Mouse (Mus musculus) E14TG2a.4 (cell line): ENCODE data around the gene Ostf1.

ENCODE experiments used
- H3K27me3 ChIP-seq: 2 replicates; pipeline ENCODE4 v1.6.1; 2014; ENCODE audit warnings: low read length, control low read depth; ENCODE audit not compliant: insufficient read depth
- H3K36me3 ChIP-seq: 2 replicates; pipeline ENCODE4 v1.6.1; 2014; ENCODE audit warnings: low read length, control low read depth; ENCODE audit not compliant: insufficient read depth
- H3K4me1 ChIP-seq: replicated peaks from 2 replicates; pipeline ENCODE4 v1.6.1; 2014; ENCODE audit warnings: low read depth, low read length, control low read depth
- H3K4me3 ChIP-seq: replicated peaks from 2 replicates; pipeline ENCODE4 v1.5.1; 2014; ENCODE audit warnings: mild to moderate bottlenecking, low read length
- H3K9me3 ChIP-seq: 2 replicates; pipeline ENCODE4 v1.6.1; 2014; ENCODE audit warnings: low read length, control low read depth
- CTCF ChIP-seq: conservative IDR thresholded peaks from 2 replicates; pipeline ENCODE4 v1.5.1; 2014; ENCODE audit warnings: low read length
- NANOG ChIP-seq: IDR thresholded peaks from 2 replicates; pipeline ENCODE4 v1.6.1; 2014; ENCODE audit warnings: borderline replicate concordance, low read length, mixed read lengths
- POU5F1 ChIP-seq: IDR thresholded peaks from 2 replicates; pipeline ENCODE4 v1.6.1; 2014; ENCODE audit warnings: low read length, borderline replicate concordance

Ostf1 gene

DNA sequence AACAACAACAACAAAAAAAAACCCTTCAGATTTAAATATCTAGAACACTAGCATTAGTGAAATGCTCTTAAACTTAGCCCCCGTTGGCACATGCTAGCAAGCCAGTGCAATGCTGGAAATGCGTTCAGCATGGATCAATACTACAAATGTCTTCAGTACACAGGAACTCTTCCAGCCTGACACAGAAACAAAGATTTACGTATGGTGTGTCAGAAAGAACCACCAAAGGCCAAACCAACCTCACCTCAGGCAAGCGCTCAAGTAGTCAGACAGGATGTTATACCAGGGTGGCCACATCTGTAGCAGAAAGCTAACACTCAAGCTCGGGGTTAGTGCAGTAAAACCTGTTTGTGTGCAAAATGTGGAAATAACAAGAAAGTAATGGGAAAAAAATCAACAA, 12.6 kb downstream of the Ostf1 start:
- H3K4me1 ChIP-seq = peaks cover 54% of the 10 kb centered on the region
- H3K4me3 ChIP-seq = no peak overlapping the region
- no peak for TF ChIP-seq POU5F1
- TF ChIP-seq CTCF = no peak
- TF ChIP-seq NANOG = no peak
- no peaks in the 10 kb centered on the region for H3K36me3 ChIP-seq
- H3K27me3 ChIP-seq = no peaks in the 10 kb centered on the region
- no peaks in the 10 kb centered on the region for H3K9me3 ChIP-seq

DNA sequence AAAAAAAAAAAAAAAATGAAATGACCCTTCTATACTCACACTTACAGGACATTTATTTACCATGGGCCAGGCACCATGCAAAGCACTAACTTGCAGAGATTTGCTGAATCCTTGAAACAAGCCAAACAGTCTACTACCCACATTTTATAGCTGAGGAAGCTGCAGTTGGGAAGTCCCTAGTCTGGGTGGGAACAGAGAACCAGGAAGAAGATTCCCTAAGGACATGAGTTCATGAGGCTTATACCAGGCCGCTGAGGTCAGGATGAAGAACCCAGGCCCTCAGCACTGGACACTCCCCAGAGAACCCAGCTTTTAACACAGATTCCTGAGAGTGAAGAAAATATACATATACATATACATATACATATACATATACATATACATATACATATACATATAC, 14.1 kb downstream of the Ostf1 start:
- Histone ChIP-seq H3K4me1 (peaks cover 47% of the 10 kb centered on the region), H3K36me3 (no peaks in the 10 kb centered on the region), H3K4me3 (no peak overlapping the region), H3K27me3 (no peaks in the 10 kb centered on the region), H3K9me3 (no peaks in the 10 kb centered on the region)
- TF ChIP-seq NANOG = no peak
- no peak for TF ChIP-seq CTCF
- TF ChIP-seq POU5F1 = no peak

DNA sequence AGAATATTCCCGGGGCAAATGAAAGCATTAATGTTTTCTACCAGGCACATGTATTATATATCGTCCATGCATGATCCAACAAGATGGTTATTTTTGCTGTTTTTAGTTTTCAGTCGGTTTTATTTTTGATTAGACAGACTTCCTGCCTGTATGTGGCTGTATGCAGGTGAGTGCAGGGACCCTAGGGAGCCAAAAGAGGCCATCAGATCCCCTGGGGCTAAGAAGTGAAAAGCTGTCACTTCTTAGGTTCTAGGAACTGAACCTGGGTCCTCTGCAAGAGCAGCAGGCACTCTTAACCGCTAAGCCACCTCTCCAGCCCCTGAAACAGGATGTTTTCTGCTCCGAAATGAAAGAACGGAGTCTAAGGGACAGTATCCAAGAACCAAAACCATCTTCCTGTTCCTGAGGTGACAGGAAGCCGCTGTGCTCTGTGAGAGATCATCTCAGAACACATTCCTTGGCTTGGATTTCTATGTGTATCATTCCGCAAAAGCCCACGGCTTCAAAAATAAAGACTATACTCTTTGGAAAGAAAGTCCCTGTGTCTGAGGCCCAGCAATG, 15.9 kb downstream of the Ostf1 start:
- no peaks in the 10 kb centered on the region for H3K36me3 ChIP-seq
- no peak overlapping the region for H3K4me3 ChIP-seq
- no peaks in the 10 kb centered on the region for H3K9me3 ChIP-seq
- no peak for TF ChIP-seq POU5F1
- TF ChIP-seq CTCF = no peak
- no peak for TF ChIP-seq NANOG
- no peaks in the 10 kb centered on the region for H3K27me3 ChIP-seq
- peaks cover 47% of the 10 kb centered on the region for H3K4me1 ChIP-seq

DNA sequence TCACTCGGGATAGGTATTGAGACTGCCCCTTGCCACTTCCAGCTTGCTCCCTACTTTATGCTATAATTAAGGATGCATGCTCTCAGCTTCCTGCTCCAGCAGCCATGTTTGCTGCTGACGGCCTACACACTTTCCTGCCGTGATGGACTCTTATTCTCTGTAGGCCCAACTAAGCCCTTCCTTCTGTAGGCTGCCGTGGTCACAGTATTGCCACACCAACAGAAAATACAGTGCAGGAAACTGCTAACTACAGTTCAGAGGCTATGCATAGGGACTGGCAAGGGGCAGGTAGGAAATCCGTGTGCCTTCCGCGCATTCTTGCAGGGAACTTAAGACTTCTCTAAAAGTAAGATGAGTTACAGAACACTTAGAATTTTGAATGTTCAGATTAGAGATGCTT, 17.3 kb downstream of the Ostf1 start:
- H3K36me3 ChIP-seq = no peaks in the 10 kb centered on the region
- peaks cover 42% of the 10 kb centered on the region for H3K4me1 ChIP-seq
- H3K9me3 ChIP-seq = no peaks in the 10 kb centered on the region
- TF ChIP-seq CTCF (no peak), NANOG (no peak), POU5F1 (no peak)
- H3K4me3 ChIP-seq = no peak overlapping the region
- no peaks in the 10 kb centered on the region for H3K27me3 ChIP-seq

DNA sequence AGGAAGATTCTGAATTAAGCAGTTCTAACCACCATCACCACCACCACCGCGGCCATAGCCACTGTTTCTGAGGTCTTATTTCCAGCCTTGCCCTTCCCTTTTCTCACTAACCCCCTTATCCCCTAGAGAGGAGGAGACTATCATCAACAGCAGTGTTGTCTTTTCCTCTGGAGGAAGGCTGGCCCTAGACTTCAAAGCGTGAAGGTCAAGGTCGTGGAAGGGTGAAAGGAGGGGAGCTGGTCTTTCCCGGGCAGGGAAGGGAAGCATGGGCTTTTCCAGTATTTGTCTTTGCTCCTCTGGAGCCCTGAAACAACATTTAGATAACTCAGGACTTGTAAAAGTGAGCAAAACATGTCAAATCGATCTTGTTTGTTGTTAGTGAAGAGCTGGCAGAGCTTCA, 22.6 kb downstream of the Ostf1 start:
- H3K4me3 ChIP-seq = no peak overlapping the region
- no peaks in the 10 kb centered on the region for H3K27me3 ChIP-seq
- TF ChIP-seq NANOG = no peak
- TF ChIP-seq CTCF = no peak
- no peak for TF ChIP-seq POU5F1
- H3K36me3 ChIP-seq = no peaks in the 10 kb centered on the region
- peaks cover 49% of the 10 kb centered on the region for H3K4me1 ChIP-seq
- no peaks in the 10 kb centered on the region for H3K9me3 ChIP-seq

DNA sequence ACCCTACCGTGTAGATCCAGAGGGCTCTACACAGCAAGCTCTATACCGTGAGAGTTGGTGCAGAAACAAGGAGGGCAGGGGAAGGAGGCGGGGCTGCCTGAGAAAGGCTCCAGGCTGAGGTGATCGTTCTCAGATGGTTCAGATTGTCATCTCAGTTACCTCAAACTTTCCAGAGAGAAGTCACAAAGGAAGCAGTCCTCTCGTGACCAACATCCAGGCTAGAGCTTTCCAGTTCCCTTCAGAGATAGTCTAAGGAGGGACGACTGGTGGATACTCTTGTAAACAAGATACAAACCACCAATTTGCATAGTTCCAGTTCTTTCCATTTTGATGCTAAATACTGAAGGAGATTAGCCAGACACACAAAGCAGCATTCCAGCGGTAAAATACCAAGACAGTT, 23.7 kb downstream of the Ostf1 start:
- Histone ChIP-seq H3K9me3 (no peaks in the 10 kb centered on the region), H3K36me3 (no peaks in the 10 kb centered on the region), H3K4me1 (peaks cover 45% of the 10 kb centered on the region), H3K27me3 (no peaks in the 10 kb centered on the region), H3K4me3 (no peak overlapping the region)
- TF ChIP-seq POU5F1 (peak; percentile 30; the same call in 1 of the 2 replicates), CTCF (no peak), NANOG (peak; percentile 49; the same call in 1 of the 2 replicates)

DNA sequence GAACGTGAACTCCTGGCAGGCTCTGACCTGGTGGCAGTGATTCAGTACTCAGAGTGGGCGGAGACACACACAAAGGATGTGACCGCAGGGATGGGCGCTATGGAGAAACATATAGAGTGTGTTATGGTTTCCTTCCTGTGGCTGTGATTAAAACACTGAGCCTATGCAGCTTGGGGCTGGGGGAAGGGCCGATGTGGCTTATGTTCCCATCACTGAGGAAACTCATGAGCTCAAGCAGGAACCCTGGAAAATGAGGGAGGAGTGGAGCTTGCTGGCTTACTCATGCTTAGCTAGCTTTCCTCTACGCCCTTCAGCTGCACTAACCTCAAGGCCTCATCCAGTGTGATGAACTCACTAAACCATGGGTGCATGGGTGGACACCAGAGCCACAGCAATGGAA, 28.6 kb downstream of the Ostf1 start:
- H3K27me3 ChIP-seq = no peaks in the 10 kb centered on the region
- H3K4me3 ChIP-seq = no peak overlapping the region
- peaks cover 18% of the 10 kb centered on the region for H3K36me3 ChIP-seq
- no peak for TF ChIP-seq POU5F1
- TF ChIP-seq NANOG = no peak
- TF ChIP-seq CTCF = no peak
- H3K9me3 ChIP-seq = no peaks in the 10 kb centered on the region
- peaks cover 25% of the 10 kb centered on the region for H3K4me1 ChIP-seq

DNA sequence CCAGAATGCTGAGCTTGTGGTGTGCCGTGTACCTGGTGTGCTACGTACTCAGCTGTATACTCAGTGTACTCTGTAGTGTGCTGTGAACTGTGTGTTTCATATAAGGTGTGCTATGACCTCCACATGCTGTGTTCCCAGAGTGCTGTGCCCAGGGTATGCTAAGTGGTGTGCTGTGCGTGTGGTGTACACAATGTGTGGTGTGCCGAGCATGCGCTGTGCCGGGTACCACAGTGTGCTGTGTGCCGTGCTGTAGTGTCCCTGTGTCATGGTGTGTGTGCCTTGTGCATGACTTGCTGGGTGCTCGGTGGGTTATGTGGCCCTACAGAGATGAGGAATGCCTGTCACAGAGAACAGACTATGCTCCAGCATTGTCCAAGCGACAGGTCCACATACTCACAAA, 31.0 kb downstream of the Ostf1 start:
- Histone ChIP-seq H3K4me3 (no peak overlapping the region), H3K27me3 (no peaks in the 10 kb centered on the region), H3K9me3 (no peaks in the 10 kb centered on the region), H3K4me1 (peaks cover 3% of the 10 kb centered on the region; the same call in 1 of the 2 replicates), H3K36me3 (peaks cover 18% of the 10 kb centered on the region)
- TF ChIP-seq CTCF = no peak
- TF ChIP-seq NANOG = no peak
- no peak for TF ChIP-seq POU5F1

DNA sequence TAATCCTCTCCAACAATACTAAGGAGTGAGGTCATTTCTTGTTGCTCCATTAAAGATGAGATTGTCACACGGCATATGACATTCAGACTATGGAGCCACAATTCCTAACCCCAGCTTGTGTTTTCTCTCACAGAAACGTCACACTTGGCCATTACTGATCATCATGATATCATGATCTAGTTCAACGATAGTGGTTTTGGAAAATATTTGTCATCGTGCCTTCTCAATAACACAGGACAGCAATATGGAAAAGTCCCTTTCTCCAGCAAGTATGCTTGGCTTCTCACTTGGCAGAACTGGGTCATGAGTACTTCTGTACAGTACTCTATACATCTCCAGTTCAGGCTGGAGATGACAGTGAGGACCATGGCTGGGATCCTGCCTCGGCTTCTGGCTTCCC, 32.0 kb downstream of the Ostf1 start:
- Histone ChIP-seq H3K4me3 (no peak overlapping the region), H3K9me3 (no peaks in the 10 kb centered on the region), H3K27me3 (no peaks in the 10 kb centered on the region), H3K4me1 (peaks cover 3% of the 10 kb centered on the region; the same call in 1 of the 2 replicates), H3K36me3 (peaks cover 18% of the 10 kb centered on the region)
- TF ChIP-seq NANOG (no peak), POU5F1 (no peak), CTCF (no peak)
